Mouse (Mus musculus): ENCODE results near the gene Daam1. TPM values are rescaled to one million over a fixed set of nuclear protein-coding genes. Genes with fewer than 3 reads are reported as not detected.

Gene Daam1
- polyA plus RNA-seq, 1 experiment from 2014 or later: 5.3 TPM

DNA sequence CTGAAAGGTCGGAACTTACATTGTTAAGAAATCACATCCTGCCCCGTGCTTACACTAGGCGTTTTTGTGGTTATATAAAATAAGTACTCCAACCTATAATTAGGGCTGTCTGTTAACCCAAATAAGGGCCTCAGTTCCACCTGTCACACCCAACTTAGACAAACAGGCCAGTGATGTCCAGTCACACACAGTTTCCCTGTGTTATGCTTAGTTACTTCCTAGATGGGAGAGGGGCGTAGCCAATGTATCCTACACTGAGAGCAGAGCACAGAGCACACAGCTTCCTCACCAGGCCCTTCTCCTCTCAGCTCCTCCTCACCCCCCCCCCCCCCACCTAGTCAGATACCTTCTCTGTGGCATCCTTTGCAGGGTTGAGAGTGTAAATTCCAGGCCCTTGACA is 41.5 kb downstream of the Daam1 start:
- no peak for TF ChIP-seq CTCF (IDR thresholded peaks at IDR 0.05; ENCODE audit: low read depth)
- Histone ChIP-seq H3K27ac (ENCODE audit: low read depth, low read length) (no peak overlapping the region), H3K4me3 (ENCODE audit: low read depth, low read length) (no peak overlapping the region), H3K9ac (ENCODE audit: low read depth, low read length) (no peak overlapping the region), H3K4me2 (replicated peaks; ENCODE audit: low read depth) (no peak overlapping the region), H3K27me3 (replicated peaks; ENCODE audit: control insufficient read depth, insufficient read depth, low read length) (no peaks in the 10 kb centered on the region), H3K4me1 (replicated peaks; ENCODE audit: control insufficient read depth, insufficient read depth, low read length) (no peaks in the 10 kb centered on the region; the same call in 1 of the 2 replicates), H3K9me3 (ENCODE audit: control insufficient read depth) (no peaks in the 10 kb centered on the region), H3K36me3 (ENCODE audit: control insufficient read depth, insufficient read depth) (no peaks in the 10 kb centered on the region; the same call in 1 of the 2 replicates)
- no peak for ATAC-seq
- 65% methylated on average over 4 of the region's 4 CpGs for WGBS

DNA sequence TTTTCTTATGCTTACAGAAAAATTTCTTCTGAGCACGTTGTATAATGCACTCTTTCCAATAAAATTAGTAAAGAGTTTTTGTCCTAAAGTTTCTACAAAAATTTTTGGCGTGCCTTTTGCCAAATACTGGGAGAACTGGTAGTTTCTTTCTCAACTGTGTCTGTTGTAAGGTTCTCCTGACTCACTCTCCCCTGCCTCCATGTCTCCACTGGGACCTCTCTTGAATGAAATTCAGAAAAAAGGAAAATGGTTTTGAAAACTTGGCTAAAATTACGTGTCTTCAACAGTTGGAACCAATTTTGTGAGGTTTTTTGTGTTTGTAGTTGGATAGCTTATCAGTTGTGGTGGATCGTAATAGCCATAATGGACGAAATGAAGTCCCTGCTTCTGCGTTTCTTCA is 43.7 kb downstream of the Daam1 start:
- no peaks in the 10 kb centered on the region for H3K9me3 ChIP-seq (ENCODE audit: control insufficient read depth)
- no peak for ATAC-seq
- no peak for TF ChIP-seq CTCF (IDR thresholded peaks at IDR 0.05; ENCODE audit: low read depth)
- no peak overlapping the region for H3K4me2 ChIP-seq (replicated peaks; ENCODE audit: low read depth)
- H3K9ac ChIP-seq (ENCODE audit: low read depth, low read length): no peak overlapping the region
- H3K4me3 ChIP-seq (ENCODE audit: low read depth, low read length): no peak overlapping the region
- H3K36me3 ChIP-seq (ENCODE audit: control insufficient read depth, insufficient read depth): no peaks in the 10 kb centered on the region; the same call in 1 of the 2 replicates
- H3K27ac ChIP-seq (ENCODE audit: low read depth, low read length): no peak overlapping the region
- 88% methylated on average over 6 of the region's 6 CpGs for WGBS
- H3K4me1 ChIP-seq (replicated peaks; ENCODE audit: control insufficient read depth, insufficient read depth, low read length): no peaks in the 10 kb centered on the region; the same call in 1 of the 2 replicates
- no peaks in the 10 kb centered on the region for H3K27me3 ChIP-seq (replicated peaks; ENCODE audit: control insufficient read depth, insufficient read depth, low read length)

DNA sequence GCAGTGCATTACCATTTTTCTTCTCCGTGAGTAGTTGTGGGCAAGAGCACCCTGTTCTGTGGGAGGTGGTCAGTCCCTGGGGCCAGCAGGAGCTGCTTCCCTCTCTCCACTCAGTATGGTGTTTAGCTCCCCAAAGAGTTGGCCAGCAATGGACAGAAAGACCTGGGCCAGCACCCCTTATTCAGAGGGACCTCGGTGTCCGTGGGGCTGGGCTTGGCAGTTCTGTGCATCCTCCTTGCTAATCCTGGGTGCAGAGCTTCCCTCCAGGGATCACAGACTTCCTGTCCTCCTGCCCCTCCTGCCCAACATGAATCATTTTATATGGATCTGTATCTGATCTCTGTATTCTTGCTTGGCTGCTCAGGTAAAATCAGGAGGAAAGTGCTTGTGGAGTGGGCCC is 44.1 kb downstream of the Daam1 start:
- no peaks in the 10 kb centered on the region for H3K9me3 ChIP-seq (ENCODE audit: control insufficient read depth)
- no peak overlapping the region for H3K4me3 ChIP-seq (ENCODE audit: low read depth, low read length)
- H3K27ac ChIP-seq (ENCODE audit: low read depth, low read length): peak overlapping the region; percentile 50; the same call in 1 of the 2 replicates
- no peaks in the 10 kb centered on the region; the same call in 1 of the 2 replicates for H3K36me3 ChIP-seq (ENCODE audit: control insufficient read depth, insufficient read depth)
- H3K27me3 ChIP-seq (replicated peaks; ENCODE audit: control insufficient read depth, insufficient read depth, low read length): no peaks in the 10 kb centered on the region
- H3K9ac ChIP-seq (ENCODE audit: low read depth, low read length): no peak overlapping the region
- H3K4me1 ChIP-seq (replicated peaks; ENCODE audit: control insufficient read depth, insufficient read depth, low read length): no peaks in the 10 kb centered on the region; the same call in 1 of the 2 replicates
- no peak for TF ChIP-seq CTCF (IDR thresholded peaks at IDR 0.05; ENCODE audit: low read depth)
- 80% methylated on average over 3 of the region's 3 CpGs for WGBS
- no peak overlapping the region for H3K4me2 ChIP-seq (replicated peaks; ENCODE audit: low read depth)
- ATAC-seq: no peak

DNA sequence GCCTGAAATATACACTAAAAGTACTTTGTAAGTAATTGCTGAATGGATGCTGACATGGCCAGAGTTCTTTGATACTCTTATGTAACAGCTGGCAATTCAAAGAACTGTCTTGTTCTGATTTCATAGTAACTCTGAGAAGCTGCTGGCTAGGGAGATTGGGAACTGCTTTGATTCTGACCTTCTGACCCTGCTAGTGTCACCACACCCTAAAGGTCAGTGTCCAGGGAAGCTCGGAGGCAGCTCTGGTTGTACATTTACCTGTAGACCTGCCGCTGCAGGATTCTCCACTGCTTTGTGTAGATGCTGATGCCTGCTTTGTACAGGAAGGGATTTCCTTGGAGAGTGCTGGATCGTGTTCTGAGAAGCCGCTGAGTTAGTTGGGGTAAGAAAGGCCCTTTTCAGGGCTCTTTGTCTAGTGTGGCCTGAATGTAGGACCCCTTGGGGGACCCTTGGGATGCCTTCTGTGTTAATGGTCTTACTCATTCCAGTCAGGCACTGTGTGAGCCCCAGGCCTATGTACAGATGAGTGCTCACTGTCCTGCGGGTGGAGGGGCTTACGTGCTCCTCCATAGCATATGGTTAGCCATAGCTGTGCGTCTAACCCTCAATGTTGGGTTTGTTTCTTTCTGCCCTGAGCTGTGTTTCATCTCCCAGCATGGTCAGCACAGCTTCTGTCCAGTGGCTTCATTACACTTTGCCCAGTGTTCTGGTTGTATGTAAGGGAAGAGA is 45.0 kb downstream of the Daam1 start:
- ATAC-seq: peak; percentile 76
- Histone ChIP-seq H3K9ac (ENCODE audit: low read depth, low read length) (no peak overlapping the region), H3K4me3 (ENCODE audit: low read depth, low read length) (no peak overlapping the region), H3K27me3 (replicated peaks; ENCODE audit: control insufficient read depth, insufficient read depth, low read length) (no peaks in the 10 kb centered on the region), H3K4me1 (replicated peaks; ENCODE audit: control insufficient read depth, insufficient read depth, low read length) (no peaks in the 10 kb centered on the region; the same call in 1 of the 2 replicates), H3K4me2 (replicated peaks; ENCODE audit: low read depth) (peak overlapping the region; percentile 37), H3K36me3 (ENCODE audit: control insufficient read depth, insufficient read depth) (no peaks in the 10 kb centered on the region; the same call in 1 of the 2 replicates), H3K9me3 (ENCODE audit: control insufficient read depth) (no peaks in the 10 kb centered on the region), H3K27ac (ENCODE audit: low read depth, low read length) (peak overlapping the region; percentile 50)
- TF ChIP-seq CTCF (IDR thresholded peaks at IDR 0.05; ENCODE audit: low read depth): no peak
- 79% methylated on average over 7 of the region's 7 CpGs for WGBS

DNA sequence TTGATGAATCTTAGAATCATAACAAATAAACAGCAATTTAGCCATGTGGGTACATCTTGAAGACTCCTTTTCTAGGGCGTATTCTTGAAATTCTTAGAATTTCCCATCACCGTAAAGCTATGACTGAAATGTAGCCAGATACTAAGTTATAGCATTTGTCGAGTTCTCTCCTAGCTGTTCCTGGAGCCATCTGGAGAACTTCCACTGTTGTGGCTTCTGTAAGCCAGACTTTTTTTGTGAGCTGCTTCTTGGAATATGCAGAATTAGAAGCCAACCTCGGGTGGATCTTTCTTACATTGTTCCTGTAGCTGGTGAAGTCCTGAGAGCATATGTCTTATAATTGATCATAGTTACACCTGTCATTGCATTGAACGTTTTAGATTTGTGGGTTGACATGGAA is 50.1 kb downstream of the Daam1 start:
- Histone ChIP-seq H3K9me3 (ENCODE audit: control insufficient read depth) (no peaks in the 10 kb centered on the region), H3K4me3 (ENCODE audit: low read depth, low read length) (no peak overlapping the region), H3K36me3 (ENCODE audit: control insufficient read depth, insufficient read depth) (no peaks in the 10 kb centered on the region; the same call in 1 of the 2 replicates), H3K9ac (ENCODE audit: low read depth, low read length) (no peak overlapping the region), H3K27ac (ENCODE audit: low read depth, low read length) (no peak overlapping the region), H3K4me1 (replicated peaks; ENCODE audit: control insufficient read depth, insufficient read depth, low read length) (peaks cover 17% of the 10 kb centered on the region), H3K27me3 (replicated peaks; ENCODE audit: control insufficient read depth, insufficient read depth, low read length) (no peaks in the 10 kb centered on the region), H3K4me2 (replicated peaks; ENCODE audit: low read depth) (no peak overlapping the region)
- WGBS: 77% methylated on average over 5 of the region's 5 CpGs
- no peak for ATAC-seq
- TF ChIP-seq CTCF (IDR thresholded peaks at IDR 0.05; ENCODE audit: low read depth): no peak

DNA sequence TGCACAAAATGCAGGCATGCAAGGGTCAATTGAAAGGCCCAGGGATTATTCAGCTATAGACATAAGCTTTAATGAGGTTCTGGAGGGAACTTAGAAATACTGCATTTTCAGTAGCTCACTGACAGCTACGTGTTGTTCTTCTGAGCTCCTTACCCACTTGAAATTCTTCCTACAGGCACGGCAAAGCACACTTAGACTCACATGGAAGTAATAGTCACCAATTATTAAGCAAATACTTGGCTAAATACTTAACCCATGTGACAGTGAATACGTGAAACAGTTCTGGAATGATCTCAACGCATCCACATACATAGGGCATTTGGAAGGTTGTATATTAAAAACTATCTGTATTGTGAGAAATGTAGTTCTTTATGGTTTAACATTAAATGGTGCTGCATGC is 50.6 kb downstream of the Daam1 start:
- no peak for ATAC-seq
- Histone ChIP-seq H3K4me3 (ENCODE audit: low read depth, low read length) (no peak overlapping the region), H3K36me3 (ENCODE audit: control insufficient read depth, insufficient read depth) (no peaks in the 10 kb centered on the region; the same call in 1 of the 2 replicates), H3K4me1 (replicated peaks; ENCODE audit: control insufficient read depth, insufficient read depth, low read length) (peaks cover 21% of the 10 kb centered on the region), H3K27ac (ENCODE audit: low read depth, low read length) (no peak overlapping the region), H3K27me3 (replicated peaks; ENCODE audit: control insufficient read depth, insufficient read depth, low read length) (no peaks in the 10 kb centered on the region), H3K4me2 (replicated peaks; ENCODE audit: low read depth) (no peak overlapping the region), H3K9me3 (ENCODE audit: control insufficient read depth) (no peaks in the 10 kb centered on the region), H3K9ac (ENCODE audit: low read depth, low read length) (no peak overlapping the region)
- no peak for TF ChIP-seq CTCF (IDR thresholded peaks at IDR 0.05; ENCODE audit: low read depth)
- WGBS: 82% methylated on average over 4 of the region's 4 CpGs

Measured in intestine, postnatal 0 days (tissue).